Mouse (Mus musculus) C2C12 (cell line): ENCODE measurements around the gene Nos3.

ENCODE experiments used
- CTCF ChIP-seq: IDR thresholded peaks from one replicate; pipeline ENCODE4 v1.5.1; 2011; ENCODE audit not compliant: control insufficient read depth, insufficient read depth, insufficient read length
- MYOD1 ChIP-seq: IDR thresholded peaks from one replicate; pipeline ENCODE4 v1.6.1; 2011; ENCODE audit warnings: low read depth; ENCODE audit not compliant: control insufficient read depth, insufficient read length
- MYOG ChIP-seq: IDR thresholded peaks from one replicate; pipeline ENCODE4 v1.6.1; 2011; ENCODE audit not compliant: control insufficient read depth, insufficient read length; ENCODE audit errors: extremely low read depth

DNA sequence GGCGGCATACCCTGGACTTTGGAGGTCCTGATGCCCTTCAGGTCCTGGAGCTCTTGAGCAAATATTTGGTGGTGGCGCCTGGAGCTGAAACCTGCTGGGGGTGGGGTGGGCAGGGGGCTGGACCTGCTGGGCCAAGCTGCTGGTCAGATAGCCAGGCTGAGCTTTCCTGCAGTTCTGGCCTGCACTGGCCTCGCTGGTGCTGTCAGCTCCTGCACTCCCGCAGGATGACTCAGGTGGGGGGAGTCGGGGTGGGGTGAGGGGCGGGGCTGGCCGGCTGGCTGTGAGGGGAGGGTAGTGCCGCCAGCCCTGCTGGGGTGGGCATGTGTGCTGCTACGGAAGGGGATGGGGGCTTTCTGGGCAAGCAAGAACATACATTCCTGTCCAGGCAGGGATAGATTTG, 64.0 kb downstream of the Nos3 start:
- TF ChIP-seq MYOG, result no peak
- no peak for TF ChIP-seq CTCF
- TF ChIP-seq MYOD1, result no peak
